Mouse (Mus musculus) urinary bladder, postnatal 10 days (tissue): ENCODE results near the gene Eml3.

Source experiments
- DNase-seq: peaks from one replicate; pipeline ENCODE4 v3.0.0; 2022; ENCODE audit warnings: low spot score

The Eml3 gene

GRCm38 (mm10) chr19:8914212-8914611 lies 15.1 kb upstream of the Eml3 start:
- DNase-seq: no peak

GRCm38 (mm10) chr19:8919000-8919399 lies 10.4 kb upstream of the Eml3 start:
- no peak for DNase-seq

- no peak for DNase-seq
Observed at GRCm38 (mm10) chr19:8919684-8920072, 9.7 kb upstream of the Eml3 start.

GRCm38 (mm10) chr19:8920073-8920736 lies 9.1 kb upstream of the Eml3 start, which contains the start of gene B3gat3:
Gene B3gat3 (plus strand): TSS chr19:8920374.
- peak; percentile 82 for DNase-seq

- DNase-seq: no peak
Observed at GRCm38 (mm10) chr19:8920836-8921291, 8.5 kb upstream of the Eml3 start.

- DNase-seq: no peak
Observed at GRCm38 (mm10) chr19:8921741-8922140, 7.6 kb upstream of the Eml3 start.

- no peak for DNase-seq
Observed at GRCm38 (mm10) chr19:8926766-8927165, 2.6 kb upstream of the Eml3 start.

- no peak for DNase-seq
Observed at GRCm38 (mm10) chr19:8927891-8928525, 1.3 kb upstream of the Eml3 start.

GRCm38 (mm10) chr19:8928689-8929223 lies 596 bp upstream of the Eml3 start:
- DNase-seq: no peak

GRCm38 (mm10) chr19:8930117-8930516 lies 765 bp downstream of the Eml3 start:
- DNase-seq: no peak

- DNase-seq: no peak
Observed at GRCm38 (mm10) chr19:8930771-8931170, 1.4 kb downstream of the Eml3 start.

GRCm38 (mm10) chr19:8936736-8937135 lies 7.4 kb downstream of the Eml3 start:
- no peak for DNase-seq

- no peak for DNase-seq
Observed at GRCm38 (mm10) chr19:8940526-8941133, 11.3 kb downstream of the Eml3 start.

GRCm38 (mm10) chr19:8941136-8941514 lies 11.8 kb downstream of the Eml3 start:
- DNase-seq: no peak

GRCm38 (mm10) chr19:8941515-8942217 lies 12.3 kb downstream of the Eml3 start, which contains the start of gene Mta2:
Gene Mta2 (plus strand): TSS chr19:8941875.
- peak; percentile 91 for DNase-seq

- no peak for DNase-seq
Observed at GRCm38 (mm10) chr19:8942276-8942964, 13.1 kb downstream of the Eml3 start.

- no peak for DNase-seq
Observed at GRCm38 (mm10) chr19:8943047-8943446, 13.7 kb downstream of the Eml3 start.

- DNase-seq: no peak
Observed at GRCm38 (mm10) chr19:8944062-8944461, 14.7 kb downstream of the Eml3 start.

- peak; percentile 57 for DNase-seq
Observed at GRCm38 (mm10) chr19:8944750-8945149, 15.4 kb downstream of the Eml3 start.

GRCm38 (mm10) chr19:8945251-8945650 lies 15.9 kb downstream of the Eml3 start:
- DNase-seq: no peak

- DNase-seq: no peak
Observed at GRCm38 (mm10) chr19:8946929-8947328, 17.6 kb downstream of the Eml3 start.

GRCm38 (mm10) chr19:8950190-8950589 lies 20.8 kb downstream of the Eml3 start:
- DNase-seq: no peak
